Mouse (Mus musculus) stomach, postnatal 0 days (tissue): Measurements from ENCODE around the gene Celf2.

Experiments
- CTCF ChIP-seq: IDR thresholded peaks from 2 replicates; pipeline ENCODE4 v1.5.1; 2016; ENCODE audit warnings: antibody characterized with exemption, low read depth, mild to moderate bottlenecking, moderate library complexity
- EP300 ChIP-seq: optimal IDR thresholded peaks from 2 replicates; pipeline ENCODE3; 2016; ENCODE audit warnings: antibody characterized with exemption

- TF ChIP-seq CTCF (no peak), EP300 (no peak)
Observed at GRCm38 (mm10) chr2:6770214-6770613, 739.1 kb downstream of the Celf2 start.
